Mouse (Mus musculus) embryonic facial prominence, embryonic 14.5 days (tissue): ENCODE measurements at regions not wholly inside any gene's neighbourhood (a gene's known extent, or its start where the extent isn't known, plus 50 kb on each side); places are given as distances from the start of the nearest gene placed in this dataset.

Experiments
- ATAC-seq: fragments of 200-750 bp; cut with Nextera tagmentation; 2 replicates; pipeline ENCODE4 v1.8.0; 2017; ENCODE audit warnings: low read depth, moderate number of reproducible peaks, moderate TSS enrichment
- DNase-seq: peaks from one replicate; pipeline ENCODE4 v3.0.0-alpha.2; 2015; ENCODE audit warnings: low spot score
- H3K27ac ChIP-seq: fragments of 300-500 bp; sonication (generic); replicated peaks from 2 replicates; pipeline ENCODE4 v1.5.1; 2014; ENCODE audit warnings: low read depth, mild to moderate bottlenecking, low read length, moderate library complexity
- H3K27me3 ChIP-seq: fragments of 300-500 bp; sonication (generic); replicated peaks from 2 replicates; pipeline ENCODE4 v1.6.1; 2014; ENCODE audit warnings: low read length; ENCODE audit not compliant: control insufficient read depth, insufficient read depth
- H3K36me3 ChIP-seq: fragments of 300-500 bp; sonication (generic); 2 replicates; pipeline ENCODE4 v1.6.1; 2014; ENCODE audit warnings: low read length, mixed read lengths; ENCODE audit not compliant: control insufficient read depth, insufficient read depth
- H3K4me1 ChIP-seq: fragments of 300-500 bp; sonication (generic); 2 replicates; pipeline ENCODE4 v1.6.1; 2014; ENCODE audit warnings: antibody characterized with exemption, low read length; ENCODE audit not compliant: control insufficient read depth, insufficient read depth
- H3K4me2 ChIP-seq: fragments of 300-500 bp; sonication (generic); 2 replicates; pipeline ENCODE4 v1.6.1; 2014; ENCODE audit warnings: low read depth, mild to moderate bottlenecking, low read length, moderate library complexity, mixed read lengths
- H3K4me3 ChIP-seq: fragments of 300-500 bp; sonication (generic); 2 replicates; pipeline ENCODE4 v1.5.1; 2014; ENCODE audit warnings: low read depth, mild to moderate bottlenecking, low read length
- H3K9ac ChIP-seq: fragments of 300-500 bp; sonication (generic); 2 replicates; pipeline ENCODE4 v1.6.1; 2014; ENCODE audit warnings: low read depth, mild to moderate bottlenecking, low read length, moderate library complexity, mixed read lengths
- H3K9me3 ChIP-seq: fragments of 300-500 bp; sonication (generic); 2 replicates; pipeline ENCODE4 v1.6.1; 2016; ENCODE audit warnings: low read length; ENCODE audit not compliant: control insufficient read depth
- WGBS: fragments of 180-500 bp; shearing (Covaris S2); extraction: QIAGEN DNeasy Blood & Tissue Kit; methylation state at CpG from one replicate; pipeline ENCODE4 v1.1.7; 2014; 5-methylcytosine and 5-hydroxymethylcytosine counted together

DNA sequence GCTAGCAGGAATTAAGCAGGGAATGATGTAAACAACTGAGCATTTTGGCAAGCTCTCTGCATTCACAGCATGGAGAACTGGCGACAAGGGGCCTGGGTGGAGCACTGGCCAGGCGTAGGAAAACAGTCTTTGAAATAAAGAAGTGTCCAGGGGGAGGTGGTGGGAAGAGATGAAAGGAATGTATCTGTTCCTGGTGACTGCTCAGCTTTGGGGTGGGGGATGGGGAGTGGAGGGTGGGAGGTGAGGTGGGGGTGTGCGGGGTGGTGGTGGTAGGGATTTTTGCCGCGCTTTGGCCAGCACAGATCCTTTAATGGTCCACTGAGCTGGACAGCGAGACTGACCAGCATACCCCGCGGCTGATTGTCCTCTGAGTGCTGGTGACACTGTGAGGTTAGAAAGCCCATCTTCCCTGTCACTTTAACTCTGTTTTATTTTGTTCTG lies 56.5 kb upstream of the Flt1 start:
- no peaks in the 10 kb centered on the region for H3K9me3 ChIP-seq
- H3K27ac ChIP-seq, result no peak overlapping the region
- H3K27me3 ChIP-seq, result no peaks in the 10 kb centered on the region
- H3K4me3 ChIP-seq, result no peak overlapping the region
- ATAC-seq (no peak), DNase-seq (no peak)
- no peak overlapping the region for H3K9ac ChIP-seq
- no peak overlapping the region for H3K4me2 ChIP-seq
- H3K4me1 ChIP-seq, result peaks cover 5% of the 10 kb centered on the region; the same call in 1 of the 2 replicates
- 19% methylated on average over 8 of the region's 8 CpGs for WGBS
- no peaks in the 10 kb centered on the region for H3K36me3 ChIP-seq

DNA sequence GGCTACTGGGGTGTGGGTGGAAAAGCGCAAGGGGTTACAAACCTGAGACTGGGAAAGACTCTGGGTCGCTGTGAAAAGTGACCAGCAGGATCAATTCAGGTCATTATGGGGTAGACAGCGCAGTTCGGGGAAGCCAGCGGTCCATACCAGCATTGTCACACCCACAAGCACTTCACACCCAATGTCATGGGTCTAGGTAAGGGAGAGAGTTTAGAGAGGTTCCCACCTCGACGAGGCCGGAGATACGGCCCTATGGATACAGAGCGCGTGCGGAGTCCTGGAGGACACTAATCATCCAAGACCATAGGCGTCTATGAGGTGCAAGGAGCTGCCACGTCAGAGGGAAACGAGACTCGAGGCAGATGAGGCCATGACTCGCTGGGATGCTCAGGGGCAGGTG lies 55.4 kb upstream of the Flt1 start:
- ATAC-seq (no peak), DNase-seq (no peak)
- Histone ChIP-seq H3K27me3 (no peaks in the 10 kb centered on the region), H3K36me3 (no peaks in the 10 kb centered on the region), H3K4me1 (peaks cover 5% of the 10 kb centered on the region; the same call in 1 of the 2 replicates), H3K9me3 (no peaks in the 10 kb centered on the region), H3K27ac (no peak overlapping the region), H3K9ac (no peak overlapping the region), H3K4me3 (no peak overlapping the region), H3K4me2 (no peak overlapping the region)
- 92% methylated on average over 17 of the region's 17 CpGs for WGBS

DNA sequence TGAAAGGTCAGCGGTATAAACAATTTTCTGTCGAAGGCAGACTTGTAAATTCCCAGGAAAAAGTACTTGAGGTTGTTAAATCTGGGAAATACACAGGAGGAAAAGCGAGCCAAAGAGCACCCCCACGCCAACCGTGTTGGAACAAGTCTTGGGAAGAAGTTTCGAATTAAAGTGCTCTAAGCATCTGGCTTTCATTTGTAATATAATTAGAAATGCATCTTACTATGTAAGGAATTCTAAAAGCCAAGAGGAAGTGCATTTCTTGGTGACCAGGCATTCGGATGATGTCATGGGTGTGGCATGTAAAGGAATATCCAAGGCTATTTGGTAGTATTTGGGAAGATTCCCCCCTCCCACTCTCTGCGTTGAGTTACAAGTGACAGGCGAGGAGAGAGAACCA lies 52.7 kb upstream of the Flt1 start:
- H3K27ac ChIP-seq, result peak overlapping the region; percentile 3; the same call in 1 of the 2 replicates
- WGBS, result 32% methylated on average over 9 of the region's 9 CpGs

More for the DNA sequence above, 52.7 kb upstream of the Flt1 start:
- no peaks in the 10 kb centered on the region for H3K27me3 ChIP-seq
- H3K9ac ChIP-seq, result no peak overlapping the region
- peak overlapping the region; percentile 10 for H3K4me2 ChIP-seq
- 0 out of 2 replicates have a peak, but pooled peaks have one; percentile 47 for ATAC-seq
- H3K9me3 ChIP-seq, result 0 out of 2 replicates have a peak, but pooled peaks cover 6% of the 10 kb centered on the region
- H3K36me3 ChIP-seq, result no peaks in the 10 kb centered on the region
- H3K4me3 ChIP-seq, result no peak overlapping the region
- H3K4me1 ChIP-seq, result peaks cover 5% of the 10 kb centered on the region; the same call in 1 of the 2 replicates
- peak; percentile 91 for DNase-seq
